Mouse (Mus musculus) intestine, embryonic 15.5 days (tissue): ENCODE results near the gene Tcerg1l. TPM values are rescaled to one million over a fixed set of nuclear protein-coding genes. Genes with fewer than 3 reads are reported as not detected.

Source experiments
- ATAC-seq: fragments of 200-750 bp; cut with Nextera tagmentation; 2 replicates; pipeline ENCODE4 v1.8.0; 2017; ENCODE audit warnings: moderate TSS enrichment, moderate library complexity
- H3K27ac ChIP-seq: fragments of 300-500 bp; sonication (generic); 2 replicates; pipeline ENCODE4 v1.5.1; 2015; ENCODE audit warnings: mild to moderate bottlenecking, inconsistent platforms
- H3K27me3 ChIP-seq: fragments of 300-500 bp; sonication (generic); replicated peaks from 2 replicates; pipeline ENCODE4 v1.6.1; 2015; ENCODE audit warnings: inconsistent platforms
- H3K36me3 ChIP-seq: fragments of 300-500 bp; sonication (generic); 2 replicates; pipeline ENCODE4 v1.6.1; 2015; ENCODE audit warnings: inconsistent platforms
- H3K4me1 ChIP-seq: fragments of 300-500 bp; sonication (generic); replicated peaks from 2 replicates; pipeline ENCODE4 v1.6.1; 2015; ENCODE audit warnings: inconsistent platforms
- H3K4me2 ChIP-seq: fragments of 300-500 bp; sonication (generic); replicated peaks from 2 replicates; pipeline ENCODE4 v1.6.1; 2015; ENCODE audit warnings: mild to moderate bottlenecking, inconsistent platforms
- H3K4me3 ChIP-seq: fragments of 300-500 bp; sonication (generic); replicated peaks from 2 replicates; pipeline ENCODE4 v1.5.1; 2015; ENCODE audit warnings: inconsistent platforms
- H3K9ac ChIP-seq: fragments of 300-500 bp; sonication (generic); 2 replicates; pipeline ENCODE4 v1.6.1; 2015; ENCODE audit warnings: inconsistent platforms
- H3K9me3 ChIP-seq: fragments of 300-500 bp; sonication (generic); 2 replicates; pipeline ENCODE4 v1.6.1; 2016; ENCODE audit warnings: inconsistent platforms
- WGBS: fragments of 180-500 bp; shearing (Covaris S2); methylation state at CpG from one replicate; pipeline ENCODE4 v1.1.7; 2015; 5-methylcytosine and 5-hydroxymethylcytosine counted together
- polyA plus RNA-seq: library from polyadenylated mRNA; unstranded; fragments of >200 nt; fragmentation: Nextera tagmentation; extraction: Ambion mirVana; gene quantifications from 2 replicates; pipeline ENCODE4 v1.2.1, GENCODE M21; 2015

The Tcerg1l gene
- polyA plus RNA-seq = 0.29 and 0.73 TPM in 2 replicates

DNA sequence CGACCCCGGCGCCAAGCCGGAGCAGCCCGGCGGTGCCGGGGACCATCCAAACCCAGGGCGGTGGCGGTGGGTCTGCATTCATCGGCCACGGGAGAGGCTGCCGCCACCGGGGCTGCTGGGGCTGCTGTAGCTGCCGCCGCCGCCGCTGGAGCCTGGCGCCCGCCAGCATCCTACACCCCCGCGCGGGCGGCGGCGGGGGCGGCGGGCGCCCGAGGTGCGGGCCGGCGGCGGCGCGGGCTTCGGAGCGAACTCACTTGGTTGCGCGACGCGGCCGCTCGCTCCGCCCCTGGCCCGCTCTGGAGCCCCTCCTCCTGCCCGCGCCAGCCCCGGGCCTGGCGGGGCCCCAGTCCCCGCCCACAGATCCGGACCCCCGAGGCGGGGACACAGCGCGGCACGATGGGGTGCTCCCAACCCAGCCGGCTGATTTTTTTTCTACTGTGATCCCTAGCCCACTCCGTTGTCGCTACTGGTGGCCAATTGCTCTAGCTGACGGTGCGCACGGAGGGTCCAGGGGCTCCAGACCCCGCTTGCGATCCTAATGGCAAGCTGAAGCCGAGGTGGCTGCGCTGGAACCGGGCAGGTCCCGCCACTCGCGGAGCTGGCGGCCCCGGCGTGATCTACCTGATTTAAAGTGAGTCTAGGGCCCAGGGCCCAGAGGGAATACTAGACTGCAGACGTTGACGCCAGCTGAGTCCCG lies at the start of gene Tcerg1l:
Tcerg1l (minus strand) TSS at position 246 of the 697 bp plus-strand sequence.
- no peak within 1 kb of the TSS for H3K9ac ChIP-seq
- peak; percentile 67 for ATAC-seq

DNA sequence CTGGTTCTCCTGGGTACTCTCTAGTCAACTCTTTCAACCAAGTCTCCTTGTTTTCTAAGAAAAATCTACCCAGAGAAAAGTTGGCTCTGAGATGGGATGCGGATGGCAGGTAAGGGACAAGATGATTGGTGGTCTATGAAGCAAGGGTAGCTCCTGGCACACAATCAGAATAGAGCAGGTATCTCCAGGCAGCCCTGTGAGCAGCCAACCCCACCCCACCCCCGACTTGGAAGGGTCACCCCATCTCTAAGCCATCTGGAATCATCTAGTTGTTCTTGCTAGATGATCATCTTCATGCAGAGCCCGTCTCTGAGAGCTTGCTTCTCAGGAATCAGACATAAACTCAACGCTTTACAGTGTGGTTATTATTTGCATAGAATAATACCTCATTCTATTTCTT lies 44.6 kb upstream of the Tcerg1l start:
- Histone ChIP-seq H3K4me3 (no peak overlapping the region), H3K9ac (no peak overlapping the region), H3K4me1 (no peaks in the 10 kb centered on the region), H3K36me3 (no peaks in the 10 kb centered on the region), H3K9me3 (no peaks in the 10 kb centered on the region), H3K4me2 (no peak overlapping the region), H3K27me3 (no peaks in the 10 kb centered on the region), H3K27ac (no peak overlapping the region)
- ATAC-seq = no peak
- WGBS = 73% methylated on average over 4 of the region's 4 CpGs

More for the DNA sequence above, at the start of gene Tcerg1l:
- H3K4me1 ChIP-seq = peaks cover 11% of the 10 kb centered on the region
- H3K9me3 ChIP-seq = no peaks in the 10 kb centered on the region
- WGBS = under 1% methylated on average over 60 of the region's 76 CpGs
- no peaks in the 10 kb centered on the region for H3K36me3 ChIP-seq
- peak within 1 kb of the TSS; percentile 50 for H3K4me3 ChIP-seq
- H3K27ac ChIP-seq = no peak within 1 kb of the TSS
- peak within 1 kb of the TSS; percentile 97 for H3K4me2 ChIP-seq
- peaks cover 37% of the 10 kb centered on the region for H3K27me3 ChIP-seq

DNA sequence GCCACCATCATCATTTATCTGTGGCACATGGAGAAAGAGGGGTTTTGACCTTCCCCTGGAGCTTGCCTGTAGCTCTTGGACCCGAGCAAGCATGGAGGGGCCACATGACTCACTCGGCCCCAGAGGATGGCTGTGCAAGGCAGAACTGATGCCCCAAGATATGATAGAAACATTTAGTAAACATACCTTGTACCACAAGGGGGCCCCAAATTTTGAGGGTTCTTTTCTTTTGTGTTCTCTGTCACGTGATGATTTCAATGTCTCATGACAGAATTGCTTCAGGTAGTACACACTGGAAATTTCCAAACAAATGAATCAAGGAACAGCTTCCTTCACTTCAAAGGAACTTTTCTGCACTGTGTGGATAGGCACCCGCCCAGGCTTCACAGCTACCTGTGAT lies 35.0 kb upstream of the Tcerg1l start:
- Histone ChIP-seq H3K36me3 (no peaks in the 10 kb centered on the region), H3K27ac (no peak overlapping the region), H3K4me2 (no peak overlapping the region), H3K4me3 (no peak overlapping the region), H3K9me3 (no peaks in the 10 kb centered on the region), H3K9ac (no peak overlapping the region), H3K4me1 (no peaks in the 10 kb centered on the region), H3K27me3 (no peaks in the 10 kb centered on the region)
- no peak for ATAC-seq
- 61% methylated on average over 4 of the region's 4 CpGs for WGBS

DNA sequence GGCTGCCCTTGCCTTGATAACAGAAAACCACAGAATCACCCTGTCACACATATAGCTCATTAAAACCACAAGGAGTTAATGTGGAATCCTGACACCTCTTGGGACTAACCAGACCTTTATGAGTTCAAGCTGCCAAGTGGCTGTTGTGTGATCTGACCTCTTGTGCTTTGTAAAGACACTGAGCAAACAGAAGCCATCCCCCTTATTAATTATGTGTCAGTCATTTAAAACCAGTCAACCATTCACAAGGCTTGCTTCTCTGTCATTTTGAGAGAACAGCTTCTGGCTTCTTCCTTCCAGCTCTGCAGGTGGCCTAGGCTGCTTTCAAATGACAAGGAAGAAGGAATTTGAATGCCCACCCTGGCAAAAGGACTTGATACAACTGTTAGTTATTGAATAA lies 33.9 kb upstream of the Tcerg1l start:
- no peak overlapping the region for H3K4me3 ChIP-seq
- no peak overlapping the region for H3K9ac ChIP-seq
- no peaks in the 10 kb centered on the region for H3K36me3 ChIP-seq
- no peaks in the 10 kb centered on the region for H3K27me3 ChIP-seq
- no peak overlapping the region for H3K4me2 ChIP-seq
- H3K9me3 ChIP-seq = no peaks in the 10 kb centered on the region
- ATAC-seq = no peak
- no peak overlapping the region for H3K27ac ChIP-seq
- no peaks in the 10 kb centered on the region for H3K4me1 ChIP-seq

DNA sequence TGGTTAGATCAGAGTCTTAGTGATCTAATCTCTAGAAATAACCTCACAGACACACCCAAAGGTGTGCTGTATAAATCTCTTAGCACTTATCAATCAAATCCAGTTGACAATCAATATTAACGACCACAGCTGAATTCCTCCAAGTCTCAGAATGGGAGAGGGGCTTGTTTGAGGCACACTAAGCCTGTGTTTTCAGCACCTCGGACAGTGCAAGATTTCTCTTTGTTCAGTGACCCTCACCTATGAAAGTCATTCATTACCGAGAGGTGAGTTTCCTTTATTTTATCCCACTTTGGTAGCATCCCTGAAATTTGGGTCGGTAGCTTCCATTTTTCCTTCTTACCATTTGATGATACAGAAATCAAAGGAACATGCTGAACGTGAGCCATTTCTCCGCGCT lies 32.4 kb upstream of the Tcerg1l start:
- Histone ChIP-seq H3K36me3 (no peaks in the 10 kb centered on the region), H3K9ac (no peak overlapping the region), H3K4me1 (no peaks in the 10 kb centered on the region), H3K27ac (no peak overlapping the region), H3K27me3 (no peaks in the 10 kb centered on the region), H3K9me3 (no peaks in the 10 kb centered on the region), H3K4me3 (no peak overlapping the region), H3K4me2 (no peak overlapping the region)
- WGBS = 57% methylated on average over 7 of the region's 7 CpGs
- no peak for ATAC-seq

DNA sequence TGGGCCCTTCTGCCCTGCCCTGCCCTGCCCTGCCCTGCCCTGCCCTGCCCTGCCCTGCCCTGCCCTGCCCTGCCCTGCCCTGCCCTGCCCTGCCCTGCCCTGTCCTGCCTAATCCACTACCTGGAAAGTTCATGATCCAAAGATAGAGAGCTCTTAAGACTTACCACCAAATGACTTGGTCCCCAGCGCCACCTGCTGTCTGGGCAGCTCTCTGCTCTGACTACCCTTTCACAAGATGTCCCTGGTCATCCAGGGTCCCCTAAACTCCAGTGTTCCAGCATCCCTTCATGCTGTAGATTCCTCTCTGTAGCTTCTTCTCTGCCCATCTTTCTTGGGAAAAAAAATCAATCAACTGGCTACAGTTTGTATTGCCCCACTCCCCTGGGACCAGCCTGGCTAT lies 31.3 kb upstream of the Tcerg1l start:
- Histone ChIP-seq H3K27ac (no peak overlapping the region), H3K27me3 (no peaks in the 10 kb centered on the region), H3K4me3 (no peak overlapping the region), H3K9ac (no peak overlapping the region), H3K9me3 (no peaks in the 10 kb centered on the region), H3K4me2 (no peak overlapping the region), H3K36me3 (no peaks in the 10 kb centered on the region), H3K4me1 (no peaks in the 10 kb centered on the region)
- WGBS = 20% methylated on average over 1 of the region's 1 CpGs
- ATAC-seq = no peak

DNA sequence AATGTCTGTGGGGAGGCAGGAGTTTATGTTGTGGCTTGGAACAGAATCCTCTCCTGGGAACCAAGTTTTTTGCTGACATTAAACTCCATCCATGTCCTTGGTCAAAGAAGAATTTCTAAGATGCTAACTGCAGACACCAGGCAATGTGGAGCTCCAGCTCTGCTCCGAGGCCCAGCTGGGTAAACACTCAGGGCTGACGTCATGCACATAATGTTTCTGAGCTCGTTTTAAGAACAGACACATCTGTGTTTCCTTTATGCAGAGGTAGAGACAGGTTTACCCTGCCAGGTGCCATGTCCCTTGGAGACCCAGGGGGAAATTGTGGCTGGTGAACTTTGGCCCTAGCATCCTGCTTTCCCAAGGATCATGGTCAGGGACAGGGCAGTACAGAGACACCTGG lies 29.9 kb upstream of the Tcerg1l start:
- H3K9me3 ChIP-seq = no peaks in the 10 kb centered on the region
- H3K36me3 ChIP-seq = no peaks in the 10 kb centered on the region
- H3K9ac ChIP-seq = no peak overlapping the region
- WGBS = 25% methylated on average over 3 of the region's 3 CpGs
- H3K4me3 ChIP-seq = no peak overlapping the region
- no peaks in the 10 kb centered on the region for H3K27me3 ChIP-seq
- H3K27ac ChIP-seq = no peak overlapping the region
- H3K4me1 ChIP-seq = no peaks in the 10 kb centered on the region
- ATAC-seq = no peak
- H3K4me2 ChIP-seq = no peak overlapping the region

DNA sequence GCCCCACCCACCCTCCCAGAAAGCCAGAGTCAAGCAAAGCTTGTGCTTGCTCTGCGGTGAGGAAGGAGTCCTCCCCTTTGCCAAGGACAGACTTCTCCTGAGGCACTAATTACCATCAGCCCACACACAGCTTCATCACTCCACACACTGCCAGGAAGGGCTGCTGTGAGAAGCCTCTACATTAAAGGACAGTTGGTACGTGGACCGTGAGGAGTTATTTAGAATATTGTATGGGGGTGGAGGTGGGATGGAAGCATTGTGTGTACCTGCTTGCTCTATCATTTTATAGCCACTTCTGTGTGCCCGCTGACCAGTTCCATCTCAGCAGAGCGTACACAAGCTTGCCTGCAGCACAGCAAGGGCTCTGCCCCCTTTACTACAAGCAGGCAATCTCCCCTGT lies 16.0 kb upstream of the Tcerg1l start:
- H3K4me3 ChIP-seq = no peak overlapping the region
- no peaks in the 10 kb centered on the region for H3K36me3 ChIP-seq
- H3K4me1 ChIP-seq = no peaks in the 10 kb centered on the region
- no peak overlapping the region for H3K9ac ChIP-seq
- H3K27ac ChIP-seq = no peak overlapping the region
- H3K9me3 ChIP-seq = no peaks in the 10 kb centered on the region
- WGBS = 67% methylated on average over 5 of the region's 5 CpGs
- ATAC-seq = no peak
- H3K27me3 ChIP-seq = no peaks in the 10 kb centered on the region
- H3K4me2 ChIP-seq = no peak overlapping the region

DNA sequence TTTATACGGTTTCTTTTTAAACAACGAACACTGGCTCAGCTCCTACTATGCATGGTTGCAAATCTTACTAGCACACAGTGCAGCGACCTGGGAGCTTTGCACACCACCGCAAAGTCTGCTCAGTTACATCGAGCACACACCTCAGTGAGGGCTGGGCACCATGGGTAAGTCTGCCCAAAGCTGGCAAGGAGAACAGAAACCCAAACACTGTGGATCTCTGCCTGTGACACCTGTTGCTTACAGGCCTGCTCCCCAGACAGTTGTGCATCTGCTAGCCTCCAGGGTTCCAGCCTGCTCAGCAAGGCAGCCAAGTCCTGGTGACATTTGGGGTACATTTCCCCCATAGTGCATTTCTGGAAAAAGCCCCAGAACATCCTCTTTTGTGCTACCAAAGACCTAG lies 4.1 kb upstream of the Tcerg1l start:
- Histone ChIP-seq H3K36me3 (no peaks in the 10 kb centered on the region), H3K27ac (no peak overlapping the region), H3K9me3 (no peaks in the 10 kb centered on the region), H3K4me2 (no peak overlapping the region), H3K27me3 (peaks cover 32% of the 10 kb centered on the region), H3K9ac (no peak overlapping the region), H3K4me1 (peaks cover 11% of the 10 kb centered on the region), H3K4me3 (no peak overlapping the region)
- 91% methylated on average over 5 of the region's 5 CpGs for WGBS
- no peak for ATAC-seq

DNA sequence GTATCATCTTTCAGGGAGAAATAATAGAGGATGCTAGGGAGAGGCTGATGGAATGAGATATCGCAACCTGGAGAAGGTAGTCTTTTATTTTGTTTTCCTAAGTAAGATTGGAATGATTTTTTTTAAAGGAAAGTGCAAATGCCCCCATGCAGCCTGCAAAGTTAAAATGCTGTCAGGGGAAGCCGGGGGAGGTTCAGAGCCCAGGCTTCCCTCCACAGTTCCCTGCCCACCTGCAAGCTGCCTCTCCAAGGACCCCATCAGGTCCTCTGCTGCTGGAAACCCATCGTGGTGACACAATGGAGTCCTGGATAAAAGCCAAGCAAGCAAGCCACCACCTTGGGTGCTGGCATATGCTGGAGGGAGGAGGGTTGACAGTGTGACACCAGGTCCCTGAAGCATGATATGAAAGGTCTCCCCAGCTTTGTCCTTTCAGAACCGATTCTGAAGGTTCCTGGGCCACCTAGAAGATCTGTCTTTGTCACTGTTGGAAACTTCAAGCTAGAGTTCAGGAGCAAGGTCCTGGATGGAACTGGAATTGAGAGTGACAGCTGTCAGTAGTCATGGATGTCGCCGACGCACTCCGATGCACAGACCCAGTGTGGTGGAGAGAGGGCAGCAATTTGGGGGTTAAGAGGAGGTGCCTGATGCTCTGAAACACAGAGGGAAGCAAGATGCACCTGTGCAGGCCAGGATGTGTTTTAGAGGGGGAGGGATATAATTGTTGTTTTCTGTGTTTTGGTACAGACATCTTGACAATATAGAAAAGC lies 3.2 kb upstream of the Tcerg1l start:
- Histone ChIP-seq H3K9me3 (no peaks in the 10 kb centered on the region), H3K27ac (no peak overlapping the region), H3K4me3 (no peak overlapping the region), H3K4me2 (no peak overlapping the region), H3K4me1 (peaks cover 11% of the 10 kb centered on the region), H3K27me3 (peaks cover 37% of the 10 kb centered on the region), H3K9ac (no peak overlapping the region), H3K36me3 (no peaks in the 10 kb centered on the region)
- no peak for ATAC-seq
- 85% methylated on average over 8 of the region's 8 CpGs for WGBS

DNA sequence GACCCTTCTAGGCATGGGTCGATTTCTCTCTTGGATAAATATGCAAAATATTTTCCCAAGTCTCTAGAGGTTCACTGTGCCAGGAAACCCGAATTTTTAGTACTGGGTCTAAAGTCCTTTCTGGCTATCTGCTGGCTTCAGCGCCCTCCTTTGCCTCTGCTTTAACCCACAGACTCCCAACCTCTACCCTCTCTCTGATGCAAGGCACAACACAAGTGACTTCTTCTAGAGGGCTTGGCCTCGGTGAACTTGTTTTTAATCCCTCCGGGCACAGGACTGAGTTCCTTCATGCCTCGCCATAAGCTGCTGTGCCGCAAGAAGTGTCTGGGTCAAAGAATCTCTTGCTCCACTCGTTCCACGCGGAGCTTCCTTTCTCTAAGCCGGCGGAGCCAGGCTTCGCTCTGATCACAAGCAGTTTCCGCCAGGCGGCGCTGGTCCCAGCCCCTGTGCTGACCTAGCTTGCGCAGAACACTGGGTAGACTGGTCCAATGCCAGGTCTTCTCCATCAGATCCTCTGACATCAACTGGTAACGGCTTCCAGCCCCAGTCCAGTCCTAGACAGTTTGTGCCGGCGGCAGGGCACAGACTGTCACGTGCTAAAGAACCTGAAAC lies 758 bp upstream of the Tcerg1l start:
- peak; percentile 58; the same call in 1 of the 2 replicates for ATAC-seq
- peak overlapping the region; percentile 97 for H3K4me2 ChIP-seq
- H3K9me3 ChIP-seq = no peaks in the 10 kb centered on the region
- peaks cover 11% of the 10 kb centered on the region for H3K4me1 ChIP-seq
- no peaks in the 10 kb centered on the region for H3K36me3 ChIP-seq
- H3K27ac ChIP-seq = no peak overlapping the region
- peak overlapping the region; percentile 50 for H3K4me3 ChIP-seq
- H3K27me3 ChIP-seq = peaks cover 37% of the 10 kb centered on the region
- H3K9ac ChIP-seq = no peak overlapping the region
- 2% methylated on average over 21 of the region's 21 CpGs for WGBS

DNA sequence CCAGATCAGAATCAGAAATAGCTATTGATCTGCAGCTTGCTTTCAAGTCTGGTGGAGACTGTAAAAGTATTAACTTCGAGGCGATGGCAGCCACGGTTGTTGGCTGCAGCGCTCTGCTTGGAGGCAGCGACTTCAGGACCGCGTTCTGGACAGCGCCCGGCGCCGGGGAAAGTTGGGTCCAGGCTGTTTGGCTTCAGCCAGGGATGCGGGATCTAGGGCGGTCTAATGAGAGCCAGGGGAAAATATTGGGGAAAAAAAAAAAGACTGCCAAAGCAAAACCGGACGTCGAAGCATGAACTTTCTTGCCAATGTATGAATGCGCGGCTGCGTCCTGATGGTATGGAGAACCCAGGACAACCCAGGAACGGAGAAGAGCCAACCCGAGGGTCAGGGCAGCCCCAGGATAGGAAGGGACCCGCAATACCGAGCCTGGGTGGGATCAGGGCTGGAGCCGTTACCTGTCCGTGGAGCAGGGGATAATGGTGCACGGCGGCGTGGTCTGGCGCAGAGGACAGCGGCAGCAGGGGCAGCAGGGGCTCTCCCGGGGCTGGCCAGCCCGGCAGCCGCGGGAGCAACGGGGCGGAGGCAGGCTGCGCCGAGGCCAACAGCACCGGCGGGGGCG lies 556 bp downstream of the Tcerg1l start:
- 1% methylated on average over 41 of the region's 41 CpGs for WGBS
- peak overlapping the region; percentile 97 for H3K4me2 ChIP-seq

More for the DNA sequence above, 556 bp downstream of the Tcerg1l start:
- no peaks in the 10 kb centered on the region for H3K9me3 ChIP-seq
- peaks cover 37% of the 10 kb centered on the region for H3K27me3 ChIP-seq
- peak overlapping the region; percentile 50 for H3K4me3 ChIP-seq
- H3K27ac ChIP-seq = no peak overlapping the region
- no peak overlapping the region for H3K9ac ChIP-seq
- ATAC-seq = peak; percentile 15; the same call in 1 of the 2 replicates
- peaks cover 11% of the 10 kb centered on the region for H3K4me1 ChIP-seq
- no peaks in the 10 kb centered on the region for H3K36me3 ChIP-seq
